Mouse (Mus musculus) forebrain, embryonic 14.5 days (tissue): ENCODE data around the gene Fbxo28. TPM values are rescaled to one million over a fixed set of nuclear protein-coding genes. Genes with fewer than 3 reads are reported as not detected.

Source experiments
- ATAC-seq: fragments of 200-750 bp; cut with Nextera tagmentation; 2 replicates; pipeline ENCODE4 v1.8.0; 2017; ENCODE audit warnings: mild to moderate bottlenecking, moderate library complexity
- DNase-seq: peaks from one replicate; pipeline ENCODE4 v3.0.0-alpha.2; 2015; ENCODE audit warnings: low spot score
- H3K27ac ChIP-seq: fragments of 300-500 bp; sonication (generic); 2 replicates; pipeline ENCODE4 v1.5.1; 2014; ENCODE audit warnings: low read depth, mild to moderate bottlenecking, control low read depth, low read length, moderate library complexity
- H3K27me3 ChIP-seq: fragments of 300-500 bp; sonication (generic); replicated peaks from 2 replicates; pipeline ENCODE4 v1.6.1; 2014; ENCODE audit warnings: low read length, control low read depth, mixed read lengths; ENCODE audit not compliant: control insufficient read depth, insufficient read depth
- H3K36me3 ChIP-seq: fragments of 300-500 bp; sonication (generic); 2 replicates; pipeline ENCODE4 v1.6.1; 2014; ENCODE audit warnings: low read length, control low read depth; ENCODE audit not compliant: control insufficient read depth, insufficient read depth
- H3K4me1 ChIP-seq: fragments of 300-500 bp; sonication (generic); 2 replicates; pipeline ENCODE4 v1.6.1; 2014; ENCODE audit warnings: antibody characterized with exemption, low read length, control low read depth; ENCODE audit not compliant: control insufficient read depth, insufficient read depth
- H3K4me2 ChIP-seq: fragments of 300-500 bp; sonication (generic); 2 replicates; pipeline ENCODE4 v1.6.1; 2014; ENCODE audit warnings: mild to moderate bottlenecking, control low read depth, low read length
- H3K4me3 ChIP-seq: fragments of 300-500 bp; sonication (generic); 2 replicates; pipeline ENCODE4 v1.5.1; 2014; ENCODE audit warnings: low read depth, low read length, control low read depth
- H3K9ac ChIP-seq: fragments of 300-500 bp; sonication (generic); 2 replicates; pipeline ENCODE4 v1.6.1; 2014; ENCODE audit warnings: mild to moderate bottlenecking, low read length, control low read depth, moderate library complexity
- H3K9me3 ChIP-seq: fragments of 300-500 bp; sonication (generic); replicated peaks from 2 replicates; pipeline ENCODE4 v1.6.1; 2016; ENCODE audit warnings: low read length, control low read depth, mixed read lengths; ENCODE audit not compliant: control insufficient read depth
- WGBS: fragments of 180-500 bp; shearing (Covaris S2); extraction: QIAGEN DNeasy Blood & Tissue Kit; methylation state at CpG from one replicate; pipeline ENCODE4 v1.1.7; 2014; 5-methylcytosine and 5-hydroxymethylcytosine counted together
- polyA plus RNA-seq: library from polyadenylated mRNA; unstranded; fragments of >200 nt; fragmentation: Nextera tagmentation; extraction: Ambion mirVana; gene quantifications from 2 replicates; pipeline ENCODE4 v1.2.1, GENCODE M21; 2014

The Fbxo28 gene
- polyA plus RNA-seq, 1 experiment from 2014 or later: 30.5 TPM

- Histone ChIP-seq H3K4me2 (no peak overlapping the region), H3K4me1 (no peaks in the 10 kb centered on the region), H3K27me3 (no peaks in the 10 kb centered on the region), H3K4me3 (no peak overlapping the region), H3K9me3 (no peaks in the 10 kb centered on the region), H3K36me3 (no peaks in the 10 kb centered on the region), H3K9ac (no peak overlapping the region), H3K27ac (no peak overlapping the region)
- WGBS: 81% methylated on average over 11 of the region's 11 CpGs
- DNase-seq (no peak), ATAC-seq (no peak)
Observed at GRCm38 (mm10) chr1:182354504-182355147, 13.2 kb upstream of the Fbxo28 start.

- H3K9ac ChIP-seq: no peak overlapping the region
- H3K27ac ChIP-seq: no peak overlapping the region
- H3K4me3 ChIP-seq: no peak overlapping the region
- 91% methylated on average over 6 of the region's 6 CpGs for WGBS
- H3K4me1 ChIP-seq: no peaks in the 10 kb centered on the region
- no peaks in the 10 kb centered on the region for H3K36me3 ChIP-seq
- H3K27me3 ChIP-seq: no peaks in the 10 kb centered on the region
- ATAC-seq: no peak
- no peak for DNase-seq
- no peak overlapping the region for H3K4me2 ChIP-seq
- H3K9me3 ChIP-seq: no peaks in the 10 kb centered on the region
Observed at GRCm38 (mm10) chr1:182349557-182349956, 8.1 kb upstream of the Fbxo28 start.

GRCm38 (mm10) chr1:182346491-182346890 is 5.1 kb upstream of the Fbxo28 start:
- H3K4me1 ChIP-seq: no peaks in the 10 kb centered on the region; the same call in 1 of the 2 replicates
- no peak overlapping the region for H3K27ac ChIP-seq
- no peaks in the 10 kb centered on the region for H3K27me3 ChIP-seq
- ATAC-seq: no peak
- H3K9ac ChIP-seq: no peak overlapping the region
- no peak overlapping the region for H3K4me2 ChIP-seq
- 69% methylated on average over 5 of the region's 5 CpGs for WGBS
- H3K4me3 ChIP-seq: no peak overlapping the region
- DNase-seq: no peak
- H3K9me3 ChIP-seq: no peaks in the 10 kb centered on the region
- no peaks in the 10 kb centered on the region for H3K36me3 ChIP-seq

GRCm38 (mm10) chr1:182345857-182346256 is 4.4 kb upstream of the Fbxo28 start:
- 77% methylated on average over 2 of the region's 2 CpGs for WGBS

DNA sequence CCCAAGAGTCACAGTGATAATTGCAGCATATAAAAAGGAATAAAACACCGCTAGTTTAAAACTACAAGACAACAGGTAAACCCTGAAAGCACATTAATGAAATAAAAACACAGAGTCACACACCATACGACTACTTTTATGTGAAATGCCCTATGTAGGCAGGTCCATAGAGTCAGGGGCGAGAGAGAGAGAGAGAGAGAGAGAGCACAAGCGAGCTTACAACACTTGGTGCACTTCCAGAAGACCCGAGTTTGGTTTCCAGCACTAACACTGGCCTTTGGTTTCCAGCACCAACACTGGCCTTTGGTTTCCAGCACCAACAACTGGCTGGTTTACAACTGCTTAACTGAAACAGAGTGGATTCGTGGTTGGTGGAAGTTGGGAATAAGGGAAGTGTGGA is 564 bp upstream of the Fbxo28 start:
- Histone ChIP-seq H3K4me3 (peak overlapping the region; percentile 98), H3K27ac (peak overlapping the region; percentile 90), H3K4me1 (peaks cover 19% of the 10 kb centered on the region), H3K9me3 (no peaks in the 10 kb centered on the region), H3K9ac (peak overlapping the region; percentile 99; the same call in 1 of the 2 replicates), H3K4me2 (peak overlapping the region; percentile 74), H3K27me3 (no peaks in the 10 kb centered on the region), H3K36me3 (peaks cover 6% of the 10 kb centered on the region; the same call in 1 of the 2 replicates)
- WGBS: 30% methylated on average over 6 of the region's 6 CpGs
- ATAC-seq (peak; percentile 18; the same call in 1 of the 2 replicates), DNase-seq (peak; percentile 1)

More at GRCm38 (mm10) chr1:182345857-182346256, 4.4 kb upstream of the Fbxo28 start:
- no peak for DNase-seq
- Histone ChIP-seq H3K9me3 (no peaks in the 10 kb centered on the region), H3K4me2 (no peak overlapping the region), H3K4me1 (no peaks in the 10 kb centered on the region; the same call in 1 of the 2 replicates), H3K27me3 (no peaks in the 10 kb centered on the region), H3K9ac (no peak overlapping the region), H3K36me3 (no peaks in the 10 kb centered on the region), H3K27ac (no peak overlapping the region), H3K4me3 (no peak overlapping the region)
- no peak for ATAC-seq

DNA sequence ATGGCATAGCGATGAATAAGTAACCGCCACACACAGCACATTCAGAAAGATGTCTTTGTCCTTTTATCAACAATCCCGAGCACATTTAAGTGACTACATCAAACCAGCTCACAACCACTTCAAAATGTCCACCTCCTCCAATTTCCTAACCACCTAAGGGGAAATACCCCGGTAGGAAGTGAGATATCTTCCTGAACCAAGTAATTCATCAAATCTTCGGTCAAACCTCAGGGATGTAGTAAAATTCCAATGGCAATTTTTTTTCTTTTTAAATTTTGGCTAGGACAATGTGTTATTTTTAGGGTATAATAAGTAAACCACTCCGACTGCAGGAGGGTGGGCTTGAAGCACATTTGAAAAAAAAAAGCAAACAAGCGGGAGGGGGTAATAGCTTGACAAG is 1.1 kb downstream of the Fbxo28 start:
- Histone ChIP-seq H3K36me3 (peaks cover 6% of the 10 kb centered on the region; the same call in 1 of the 2 replicates), H3K27me3 (no peaks in the 10 kb centered on the region), H3K9me3 (no peaks in the 10 kb centered on the region), H3K27ac (no peak overlapping the region), H3K9ac (peak overlapping the region; percentile 99), H3K4me1 (peaks cover 19% of the 10 kb centered on the region), H3K4me2 (peak overlapping the region; percentile 74), H3K4me3 (peak overlapping the region; percentile 98)
- 29% methylated on average over 7 of the region's 7 CpGs for WGBS
- peak; percentile 10 for DNase-seq
- no peak for ATAC-seq

DNA sequence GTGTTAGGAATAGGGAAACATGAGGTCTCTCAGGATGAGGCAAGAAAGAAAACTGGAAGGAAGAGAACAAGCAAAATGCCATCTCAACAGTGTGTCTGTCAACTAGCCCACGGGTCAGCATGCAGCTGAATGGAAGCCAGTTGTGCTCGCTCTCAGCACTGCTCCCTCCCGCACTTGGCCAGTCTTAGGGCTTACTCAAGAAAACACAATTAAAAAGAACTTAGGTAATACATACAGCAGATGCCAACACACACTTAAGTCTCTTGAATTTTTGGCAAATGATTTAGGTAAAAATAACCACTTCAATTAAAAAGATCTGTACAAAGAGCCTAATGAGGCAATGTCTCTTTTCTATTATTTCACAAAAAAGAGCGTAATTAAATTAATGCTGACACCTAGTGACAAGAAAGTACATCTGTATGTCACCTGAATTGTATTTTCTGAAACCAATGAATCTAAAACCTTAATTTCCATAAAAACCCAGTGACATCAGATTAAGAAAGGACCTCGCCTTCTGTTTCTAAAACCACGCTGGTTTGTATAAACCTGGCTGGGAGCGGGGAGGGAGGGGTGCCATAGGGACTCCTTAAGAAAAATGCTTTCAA is 2.4 kb downstream of the Fbxo28 start:
- Histone ChIP-seq H3K27me3 (no peaks in the 10 kb centered on the region), H3K36me3 (peaks cover 6% of the 10 kb centered on the region; the same call in 1 of the 2 replicates), H3K9me3 (no peaks in the 10 kb centered on the region), H3K4me3 (peak overlapping the region; percentile 98), H3K4me2 (peak overlapping the region; percentile 74), H3K4me1 (peaks cover 19% of the 10 kb centered on the region), H3K9ac (peak overlapping the region; percentile 99), H3K27ac (no peak overlapping the region)
- ATAC-seq (no peak), DNase-seq (peak; percentile 65)
- WGBS: 24% methylated on average over 7 of the region's 7 CpGs

DNA sequence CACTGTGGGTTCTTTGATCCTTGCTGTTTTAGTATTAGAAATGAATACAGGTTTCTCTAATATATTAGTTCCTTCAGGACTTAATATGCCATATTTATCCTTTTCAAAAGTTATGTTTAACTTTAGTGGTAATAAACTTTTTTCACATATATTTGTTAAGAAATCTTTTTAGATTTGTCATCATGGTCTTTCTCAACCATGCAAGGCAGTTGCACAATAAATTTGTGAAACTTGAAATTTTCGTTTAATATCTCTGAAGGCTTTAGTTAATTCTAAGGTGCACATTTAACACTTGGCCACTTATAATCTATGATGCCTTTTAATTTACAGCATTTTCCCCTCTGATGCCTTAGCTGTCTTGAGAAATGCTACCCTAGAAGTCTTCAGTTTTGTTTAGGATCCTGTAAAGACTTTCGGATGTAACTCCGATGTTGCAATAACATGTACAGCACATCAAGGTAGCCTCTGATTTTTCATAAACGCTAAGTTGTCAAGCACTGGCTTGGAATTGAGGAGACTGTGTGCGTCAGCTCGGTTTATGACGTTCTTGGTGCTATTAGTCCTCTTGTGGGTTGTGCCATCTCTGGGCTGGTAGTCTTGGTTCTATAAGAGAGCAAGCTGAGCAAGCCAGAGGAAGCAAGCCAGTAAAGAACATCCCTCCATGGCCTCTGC is 7.5 kb downstream of the Fbxo28 start:
- Histone ChIP-seq H3K4me3 (no peak overlapping the region), H3K4me1 (peaks cover 8% of the 10 kb centered on the region), H3K9me3 (no peaks in the 10 kb centered on the region), H3K4me2 (no peak overlapping the region), H3K36me3 (peaks cover 16% of the 10 kb centered on the region), H3K27me3 (no peaks in the 10 kb centered on the region), H3K9ac (no peak overlapping the region), H3K27ac (no peak overlapping the region)
- ATAC-seq (no peak), DNase-seq (no peak)
- 97% methylated on average over 7 of the region's 7 CpGs for WGBS
